Mouse (Mus musculus) forelimb bud, embryonic 11.5 days (tissue): Measurements from ENCODE around the gene Hps4.

ENCODE experiments used
- DNase-seq: peaks from one replicate; pipeline ENCODE4 v3.0.0-alpha.2; 2012; ENCODE audit warnings: low read depth, low spot score

Hps4 gene

DNA sequence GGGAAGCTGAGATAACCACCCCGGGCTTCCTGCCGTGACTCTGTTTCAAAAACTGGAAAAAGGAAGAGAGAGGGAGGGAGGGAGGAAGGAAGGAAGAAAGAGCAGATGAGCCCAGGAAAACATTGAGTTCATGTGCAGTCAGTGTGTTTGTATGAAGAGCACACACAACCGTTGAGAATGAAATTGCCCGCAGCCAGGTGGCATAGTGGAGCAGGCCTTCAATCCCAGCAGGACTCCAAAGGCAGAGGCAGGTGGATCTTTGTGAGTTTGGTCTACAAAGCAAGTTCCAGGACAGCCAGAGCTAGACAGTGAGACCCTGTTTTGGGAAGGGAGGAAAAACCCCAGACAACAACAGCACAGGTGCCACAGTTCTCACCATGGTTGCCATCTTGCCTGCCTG is 24.5 kb downstream of the Hps4 start:
- no peak for DNase-seq

DNA sequence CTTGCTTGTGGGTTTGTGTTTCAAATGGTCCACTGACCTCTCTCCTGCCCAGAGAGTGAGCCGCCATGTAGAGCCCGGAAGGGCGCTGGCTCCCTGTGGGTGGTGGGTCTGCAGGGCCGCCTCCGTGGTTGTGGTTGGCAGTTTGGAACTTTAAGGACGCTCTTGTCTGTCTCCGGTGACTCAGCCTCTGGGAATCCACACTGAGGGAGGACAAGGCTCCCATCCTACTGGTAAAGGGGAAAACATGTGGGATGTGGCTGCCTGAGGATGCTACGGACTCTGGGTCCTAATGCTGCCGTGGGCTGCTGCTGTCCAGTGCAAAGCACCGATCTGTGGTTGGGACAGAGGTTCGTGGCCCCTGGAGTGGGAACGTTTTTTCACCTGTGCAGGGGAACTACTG is 25.0 kb downstream of the Hps4 start:
- no peak for DNase-seq

DNA sequence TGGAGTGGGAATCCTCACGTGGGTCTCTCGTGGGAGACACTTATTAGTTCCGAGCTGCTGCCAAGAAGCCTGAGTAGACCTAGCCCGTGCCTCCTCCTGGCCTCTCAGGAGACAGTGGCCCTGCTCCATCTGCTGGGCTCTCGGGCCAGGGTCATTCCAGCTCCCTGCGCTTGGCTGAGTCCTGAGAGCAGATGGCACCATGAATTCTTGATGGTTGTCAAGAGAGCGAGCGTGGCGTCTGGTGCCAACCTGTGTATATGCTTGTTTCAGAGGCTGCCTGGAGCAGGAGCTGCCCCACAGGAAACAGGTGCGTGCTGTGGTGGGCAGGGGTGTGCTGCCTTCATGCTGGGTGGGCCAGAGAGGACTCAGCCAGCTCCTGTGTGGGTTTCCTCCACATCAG is 25.8 kb downstream of the Hps4 start:
- no peak for DNase-seq

DNA sequence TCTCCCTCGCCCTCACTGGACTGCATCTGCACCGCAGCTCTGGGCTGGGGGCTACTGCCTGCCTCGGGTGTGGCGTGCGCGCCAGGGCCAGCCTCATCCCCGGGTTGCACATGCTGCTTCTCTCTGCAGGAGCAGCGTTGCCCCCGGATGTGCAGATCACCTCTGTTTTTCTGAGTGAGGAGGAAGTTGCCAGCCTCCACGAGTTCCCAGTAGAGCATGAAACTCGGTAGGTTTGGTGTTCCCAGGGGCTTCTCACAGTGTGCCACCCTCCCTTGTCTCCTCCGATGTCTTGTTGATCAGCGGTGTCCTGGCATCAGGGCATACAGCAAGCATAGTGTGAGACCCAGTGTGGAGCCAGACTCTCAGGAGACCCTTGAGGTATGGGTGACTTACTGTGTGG is 26.4 kb downstream of the Hps4 start:
- DNase-seq, result no peak

DNA sequence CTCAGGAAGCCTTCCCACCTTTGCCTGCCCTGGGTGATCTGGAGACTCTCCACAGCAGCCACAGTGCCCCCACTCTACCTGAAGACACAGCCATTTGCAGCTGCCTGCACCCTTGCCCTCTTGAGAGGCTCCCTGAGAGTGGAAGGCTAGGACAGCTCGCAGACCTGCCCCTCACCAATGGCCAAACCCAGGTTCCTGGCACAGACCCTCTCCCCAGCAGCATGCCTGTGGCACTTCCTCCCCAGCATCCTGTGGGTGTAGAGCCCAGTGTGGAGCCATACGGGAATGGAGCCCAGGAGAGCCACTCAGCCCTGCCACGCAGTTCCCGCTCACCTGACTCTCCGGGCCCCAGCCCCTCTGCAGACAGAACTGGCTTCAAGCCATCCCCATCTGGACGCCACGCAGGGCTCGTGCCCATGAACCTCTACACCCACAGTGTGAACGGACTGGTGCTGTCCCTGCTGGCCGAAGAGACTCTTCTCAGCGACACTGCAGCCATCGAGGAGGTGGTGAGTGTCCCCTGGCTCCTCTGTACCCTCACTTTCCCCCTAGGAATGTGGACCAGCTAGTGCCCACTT is 27.4 kb downstream of the Hps4 start:
- DNase-seq, result no peak

DNA sequence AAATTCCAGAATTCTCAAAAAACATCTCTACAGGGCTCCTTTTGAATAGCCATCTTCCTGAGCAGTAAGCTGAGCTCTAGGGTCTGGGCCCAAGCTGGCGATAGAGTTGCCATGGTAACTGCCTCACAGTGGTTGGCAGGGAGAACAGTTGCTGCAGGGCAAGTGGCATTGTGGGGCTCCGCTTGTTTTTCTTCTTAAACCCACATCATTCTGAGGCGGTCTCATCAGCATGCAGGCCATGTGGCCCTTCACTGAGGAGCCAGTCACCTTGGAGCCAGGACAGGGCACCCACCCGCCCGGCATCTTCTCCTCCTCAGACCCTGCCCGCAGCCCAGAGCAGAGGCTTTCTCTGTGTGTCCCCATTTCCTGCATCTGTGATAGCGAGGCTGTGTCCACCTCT is 29.1 kb downstream of the Hps4 start:
- DNase-seq, result no peak

DNA sequence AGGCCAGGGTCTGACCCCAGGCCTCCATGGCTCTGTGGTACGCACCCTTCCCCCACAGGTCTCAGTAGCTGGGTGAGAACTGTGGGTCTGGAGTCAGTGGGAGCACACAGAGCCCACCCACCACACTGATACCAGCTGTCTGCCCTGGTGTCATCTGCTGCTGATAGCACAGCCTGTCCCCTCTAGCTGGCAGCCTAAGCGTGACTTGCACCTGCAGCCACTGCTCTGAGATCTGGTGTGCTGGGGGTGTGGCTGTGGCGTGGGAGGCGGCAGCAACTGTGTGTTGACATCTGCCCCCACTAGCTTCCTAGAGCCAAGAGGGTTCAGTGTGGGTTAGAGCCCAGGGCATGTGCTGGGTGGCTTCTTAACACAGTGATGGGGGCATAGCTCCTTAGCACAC is 33.2 kb downstream of the Hps4 start:
- no peak for DNase-seq

DNA sequence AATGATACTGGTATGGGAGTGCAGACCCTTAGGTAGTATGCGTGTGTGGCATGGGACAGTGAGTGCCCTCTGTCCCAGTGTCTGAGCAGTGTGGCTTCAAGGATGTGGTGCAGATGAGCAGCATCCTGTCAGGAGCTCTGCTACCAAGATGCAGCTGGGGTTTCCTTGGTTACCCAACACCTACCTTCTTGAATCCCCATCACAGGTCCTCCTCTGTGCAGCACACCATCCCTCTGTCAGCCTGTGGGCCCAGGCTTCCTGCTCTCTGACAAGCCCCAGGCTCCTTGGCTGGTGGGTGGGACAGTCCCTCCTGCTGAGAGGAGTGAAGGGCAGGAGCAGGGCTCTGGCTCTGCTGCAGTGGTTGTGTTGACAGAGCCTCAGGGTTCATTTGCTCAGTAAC is 34.5 kb downstream of the Hps4 start:
- no peak for DNase-seq

DNA sequence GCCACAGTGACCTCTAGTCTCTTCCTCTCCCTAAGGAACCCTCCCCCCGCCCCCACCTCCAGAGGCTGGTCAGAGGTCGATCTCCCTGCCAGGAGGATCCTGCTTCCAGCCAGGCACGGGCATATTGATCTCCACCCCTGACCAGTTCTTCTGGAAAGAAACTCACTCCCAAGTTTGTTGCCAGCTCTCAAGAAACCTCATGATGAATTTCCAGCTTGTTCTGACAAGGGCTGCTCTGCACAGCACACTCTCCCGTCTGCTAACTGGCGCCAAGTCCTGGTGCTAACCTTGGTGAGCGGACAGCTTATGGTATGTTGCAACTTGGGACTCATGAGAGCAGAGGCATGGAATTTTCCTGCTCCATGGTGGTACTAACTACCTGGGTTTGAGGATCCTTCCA is 35.8 kb downstream of the Hps4 start:
- no peak for DNase-seq

DNA sequence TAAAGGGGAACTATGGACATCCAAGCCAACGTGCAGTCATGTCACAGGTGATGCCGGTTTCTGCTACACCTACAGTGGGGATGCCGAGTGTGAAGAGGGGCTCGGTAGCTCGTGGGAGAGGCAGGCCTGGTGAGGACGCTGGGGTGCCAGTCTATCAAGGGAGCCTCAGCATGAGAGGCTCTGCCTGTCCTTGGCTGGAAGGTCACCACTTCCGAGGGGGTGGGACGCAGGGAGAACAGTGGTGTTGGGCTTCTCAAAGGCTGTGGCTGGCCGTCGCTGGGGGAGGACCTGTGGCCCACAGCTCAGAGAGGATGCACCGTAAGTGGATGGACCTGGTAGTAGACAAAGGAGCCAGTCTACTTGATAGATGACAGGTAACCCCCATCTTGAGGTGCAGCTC is 38.3 kb downstream of the Hps4 start:
- no peak for DNase-seq

DNA sequence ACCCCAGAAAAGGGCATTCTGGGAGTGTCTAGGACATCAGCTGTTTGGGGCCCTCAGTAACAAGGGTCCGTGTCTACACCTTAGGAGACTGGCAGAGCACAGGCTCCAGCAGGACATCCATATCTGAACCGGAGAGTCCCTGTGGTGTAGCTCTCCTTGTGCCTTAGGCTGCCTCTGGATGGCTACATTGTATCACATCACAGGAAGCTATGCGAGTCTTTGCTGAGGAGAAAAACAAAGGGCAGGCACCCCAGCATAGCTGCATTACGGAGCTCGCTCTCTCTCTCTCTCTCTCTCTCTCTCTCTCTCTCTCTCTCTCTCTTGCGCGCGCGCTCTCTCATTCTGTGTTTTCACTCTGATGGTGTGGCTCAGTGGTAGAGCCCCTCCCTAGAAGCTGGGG is 39.2 kb downstream of the Hps4 start:
- no peak for DNase-seq

DNA sequence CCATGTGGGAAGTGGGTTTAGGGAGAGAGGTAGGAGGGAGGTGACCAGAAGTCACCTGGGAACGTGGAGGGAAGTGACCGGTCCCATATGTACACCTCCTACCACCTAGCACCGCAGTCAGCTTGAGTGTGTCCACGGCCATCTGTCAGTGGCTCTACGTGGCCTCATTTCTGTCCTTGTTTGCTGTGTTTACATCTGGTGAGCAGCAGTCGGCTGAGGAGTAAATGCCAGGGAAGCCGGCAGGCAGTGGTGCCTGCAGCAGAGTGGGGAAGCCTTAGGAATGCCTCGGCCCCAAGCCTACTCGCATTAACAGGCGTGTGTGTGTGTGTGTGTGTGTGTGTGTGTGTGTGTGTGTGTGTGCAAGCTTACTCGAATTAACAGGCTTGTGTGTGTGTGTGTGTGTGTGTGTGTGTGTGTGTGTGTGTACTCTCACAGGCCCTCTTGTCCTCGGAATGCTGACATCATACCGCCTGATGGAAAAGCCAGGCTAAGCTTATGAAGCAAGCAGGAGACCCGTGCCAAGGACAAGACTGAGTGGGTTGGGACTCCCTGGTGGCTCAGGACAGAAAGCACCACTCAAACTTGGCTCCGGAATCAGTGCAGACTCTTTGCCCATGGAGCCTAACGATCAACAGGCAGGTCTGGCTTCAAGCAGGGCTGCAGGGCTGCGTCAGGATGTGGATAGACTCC is 39.9 kb downstream of the Hps4 start:
- peak; percentile 38 for DNase-seq

DNA sequence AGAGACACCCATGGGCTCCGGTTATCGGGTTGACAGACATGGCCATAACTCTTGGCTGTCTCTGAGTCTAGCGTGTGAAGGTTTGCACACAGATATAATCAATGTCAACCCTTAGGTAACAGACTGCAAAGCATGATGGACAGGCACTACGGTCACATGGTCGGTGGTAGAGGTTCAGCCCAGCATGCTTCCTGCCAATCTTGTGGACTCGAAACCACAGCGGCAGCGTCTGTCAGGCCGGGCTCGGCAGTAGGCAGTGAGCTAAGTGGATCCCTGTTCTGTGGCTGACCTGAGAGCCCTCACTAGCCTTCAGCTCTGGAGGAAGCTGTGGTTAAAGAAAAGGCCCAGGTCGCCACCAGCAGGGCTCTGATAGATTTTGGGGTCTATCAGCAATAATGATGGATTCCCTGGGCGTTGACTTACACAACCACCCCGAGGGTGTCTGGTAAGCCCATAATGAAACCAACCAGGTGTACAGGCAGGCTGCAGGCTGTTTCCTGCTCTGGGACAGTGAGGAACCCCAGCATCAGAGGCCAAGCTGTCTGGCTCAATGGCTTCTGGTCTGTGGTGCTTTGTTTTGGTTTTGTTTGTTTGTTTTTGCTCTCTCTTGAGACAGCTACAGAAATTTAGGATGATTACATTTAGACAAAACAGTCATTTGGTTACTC is 42.1 kb downstream of the Hps4 start:
- no peak for DNase-seq

DNA sequence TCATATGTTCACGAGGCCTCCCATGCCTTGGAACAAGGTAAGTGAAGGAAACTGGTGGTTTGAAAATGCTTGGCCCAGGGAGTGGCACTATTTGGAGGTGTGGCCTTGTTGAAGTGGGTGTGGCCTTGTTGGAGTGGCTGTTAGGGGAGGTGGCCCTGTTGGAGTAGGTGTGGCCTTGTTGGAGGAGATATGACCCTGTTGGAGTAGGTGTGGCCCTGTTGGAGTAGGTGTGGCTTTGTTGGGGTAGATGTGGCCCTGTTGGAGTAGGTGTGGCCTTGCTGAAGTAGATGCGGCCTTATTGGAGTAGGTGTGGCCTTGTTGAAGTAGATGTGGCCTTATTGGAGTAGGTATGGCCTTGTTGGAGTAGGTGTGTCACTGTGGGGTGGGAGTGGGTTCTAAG is 43.1 kb downstream of the Hps4 start:
- DNase-seq, result no peak

DNA sequence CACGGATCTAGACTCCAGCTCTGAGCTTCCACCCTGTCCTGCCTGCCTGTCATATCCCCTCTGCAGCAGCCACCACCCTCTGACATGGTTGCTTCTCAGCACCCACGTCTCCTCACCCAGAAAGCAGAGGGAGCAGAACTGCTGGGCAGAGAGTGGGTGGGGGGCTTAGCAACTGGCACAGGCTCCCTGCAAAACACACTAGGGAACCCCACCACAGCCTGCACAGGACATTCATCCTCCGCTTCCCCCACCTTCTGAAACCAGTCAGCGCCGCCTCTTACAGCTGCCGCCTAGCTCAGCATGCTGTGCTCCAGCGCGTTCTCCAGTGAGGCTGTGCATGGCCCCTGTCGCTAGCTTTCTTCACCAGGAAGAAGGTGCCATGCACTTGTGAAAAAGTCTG is 46.5 kb downstream of the Hps4 start:
- DNase-seq, result no peak

DNA sequence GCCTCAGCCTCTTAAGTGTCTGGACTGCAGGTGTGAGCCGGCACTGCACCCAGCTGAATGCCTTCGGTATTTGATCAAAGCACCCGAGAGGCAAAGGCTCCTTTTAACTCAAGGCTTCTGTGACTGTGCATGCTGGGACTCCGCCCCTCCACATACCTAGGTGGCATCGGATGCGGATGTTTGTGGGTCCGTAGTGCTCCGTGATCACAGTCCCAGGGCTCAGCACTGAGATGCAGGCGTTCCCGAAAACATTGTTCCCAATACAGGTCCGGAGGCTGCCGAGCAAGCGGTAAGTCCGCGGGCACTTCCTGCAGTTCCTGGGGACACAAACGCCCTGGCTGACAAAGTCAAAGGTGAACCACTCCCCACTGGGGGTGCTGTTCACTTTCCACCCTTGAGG is 48.1 kb downstream of the Hps4 start:
- no peak for DNase-seq

DNA sequence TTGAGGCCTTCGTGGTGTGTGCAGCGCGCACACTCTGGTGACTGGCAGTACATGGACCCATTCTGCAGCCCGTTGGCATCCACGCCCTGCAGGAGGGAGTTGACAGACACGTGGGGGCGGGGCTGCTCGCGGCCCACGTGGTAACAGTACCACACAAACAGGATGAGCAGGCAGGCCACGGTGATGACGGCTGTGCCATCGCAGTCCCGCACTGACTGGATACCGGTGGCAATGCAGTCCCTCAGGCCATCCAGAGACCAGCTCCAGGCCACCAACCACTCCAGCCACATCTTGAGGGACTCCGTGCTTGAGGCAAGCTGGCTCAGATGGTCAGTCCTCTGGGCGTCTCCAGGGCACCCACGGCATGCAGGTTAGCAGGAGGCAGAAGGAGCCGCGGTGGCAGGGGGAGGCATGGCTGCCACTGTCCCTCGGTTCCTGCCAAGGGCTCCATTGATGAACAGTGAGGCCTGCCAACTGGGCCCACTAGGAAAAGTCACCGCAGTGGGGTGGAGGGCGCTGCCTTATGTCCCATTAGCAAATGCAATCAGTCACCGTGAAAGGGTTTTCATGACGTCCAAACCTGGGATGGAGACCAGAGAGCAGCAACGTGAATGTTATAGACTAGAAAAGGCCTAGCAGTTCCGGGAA is 48.9 kb downstream of the Hps4 start:
- DNase-seq, result no peak

DNA sequence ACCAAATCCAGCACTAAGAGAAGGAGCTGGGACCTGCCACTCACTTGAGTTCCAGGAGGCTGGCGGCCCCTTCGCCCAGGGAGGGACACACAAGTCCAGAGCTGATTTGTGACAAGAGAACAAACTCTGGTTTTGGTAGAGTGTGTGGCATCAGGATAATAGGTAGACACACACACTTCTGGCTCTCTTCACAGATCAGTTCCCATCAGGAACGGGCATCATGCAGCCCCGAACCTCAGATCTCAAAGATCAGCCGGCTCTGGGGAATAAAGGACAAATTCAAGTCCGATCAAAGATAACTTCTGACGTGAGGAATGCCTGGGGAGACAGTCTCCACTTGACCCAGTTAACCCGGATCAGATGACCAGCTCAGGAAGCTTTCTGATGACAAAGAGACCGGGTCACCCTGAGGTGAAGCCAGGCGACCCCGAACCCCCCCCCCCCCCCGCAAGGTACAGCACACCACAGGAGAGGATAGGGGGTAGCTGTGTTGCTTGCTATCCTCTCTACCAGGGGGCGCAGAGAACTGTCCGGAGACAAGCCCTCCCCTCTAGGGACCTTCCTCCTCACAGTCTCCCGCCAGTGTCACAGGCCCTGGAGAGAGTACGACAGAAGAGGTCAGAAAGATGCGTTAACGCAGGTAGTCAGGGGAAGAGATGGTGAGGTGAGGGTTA is 51.0 kb downstream of the Hps4 start:
- DNase-seq, result no peak

DNA sequence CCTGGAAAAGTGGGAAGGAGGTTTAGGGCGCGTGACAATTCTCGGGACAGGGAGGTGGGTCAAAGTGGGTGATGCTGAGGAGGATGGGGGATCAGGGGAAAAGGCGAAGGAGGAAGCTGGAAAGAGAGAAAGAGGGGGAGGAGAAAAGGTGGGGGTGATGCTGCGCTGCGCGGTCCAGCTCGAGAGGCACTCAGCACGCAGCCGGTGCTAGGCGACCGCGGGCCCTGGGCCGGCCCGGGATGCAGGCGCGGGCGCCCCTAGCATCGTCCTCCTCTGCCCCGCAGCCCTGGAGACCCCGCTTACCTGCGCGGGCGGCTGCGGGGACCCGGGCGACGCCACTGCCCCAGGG is 51.5 kb downstream of the Hps4 start:
- DNase-seq, result no peak

DNA sequence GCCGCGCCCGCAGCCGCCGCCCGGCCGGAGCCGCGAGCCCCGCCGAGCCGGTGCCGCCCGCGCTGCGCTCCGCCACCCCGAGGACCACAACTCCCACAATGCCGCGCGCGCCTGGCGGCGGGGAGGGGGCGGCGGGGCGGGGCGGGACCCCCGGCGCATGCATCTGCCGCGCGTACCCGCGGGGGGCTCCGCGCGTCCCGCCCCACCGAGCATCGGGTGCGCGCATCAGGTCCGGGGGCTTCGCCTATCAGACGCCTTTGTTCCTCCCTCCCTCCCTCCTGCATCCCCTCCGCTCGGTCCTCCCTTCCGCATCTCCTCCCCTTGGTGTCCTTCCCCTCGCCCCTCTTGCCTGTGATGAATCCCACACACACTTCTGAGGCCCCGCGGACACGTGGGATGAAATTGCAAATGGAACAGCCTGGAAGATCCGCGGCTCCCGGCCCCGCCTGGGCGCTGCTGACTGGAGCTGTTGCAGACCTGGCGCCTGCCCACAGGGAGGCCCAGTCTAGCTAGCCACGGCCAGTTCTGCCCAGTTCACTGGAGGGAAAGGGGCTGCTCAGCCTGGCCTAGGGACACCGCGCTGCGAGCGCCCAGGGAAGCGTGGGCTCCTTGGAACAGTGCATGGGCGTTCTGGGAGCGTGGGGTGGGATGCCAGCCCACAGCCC is 52.0 kb downstream of the Hps4 start, which contains the start of gene Asphd2:
Asphd2 (minus strand) TSS at position 88 of the 665 bp plus-strand sequence.
- peak; percentile 85 for DNase-seq

DNA sequence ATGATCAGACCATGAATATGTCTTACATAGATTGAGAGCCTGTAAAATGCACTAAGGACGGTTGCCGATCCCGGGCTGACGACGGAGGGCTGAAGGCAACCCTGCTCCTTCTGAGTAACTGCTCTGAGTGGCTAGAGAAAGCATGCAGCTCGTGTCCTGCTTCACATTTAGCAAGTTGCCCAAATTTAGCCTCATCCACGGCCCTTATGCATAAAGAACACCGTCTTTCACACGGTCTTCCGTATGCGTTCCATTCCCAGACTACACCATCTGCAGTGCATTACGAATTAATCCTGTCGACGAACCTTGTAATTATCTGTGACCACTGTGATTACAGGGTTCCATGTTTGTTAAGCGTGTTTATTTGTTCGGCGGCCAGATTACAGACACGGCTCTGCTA is 53.2 kb downstream of the Hps4 start:
- no peak for DNase-seq

DNA sequence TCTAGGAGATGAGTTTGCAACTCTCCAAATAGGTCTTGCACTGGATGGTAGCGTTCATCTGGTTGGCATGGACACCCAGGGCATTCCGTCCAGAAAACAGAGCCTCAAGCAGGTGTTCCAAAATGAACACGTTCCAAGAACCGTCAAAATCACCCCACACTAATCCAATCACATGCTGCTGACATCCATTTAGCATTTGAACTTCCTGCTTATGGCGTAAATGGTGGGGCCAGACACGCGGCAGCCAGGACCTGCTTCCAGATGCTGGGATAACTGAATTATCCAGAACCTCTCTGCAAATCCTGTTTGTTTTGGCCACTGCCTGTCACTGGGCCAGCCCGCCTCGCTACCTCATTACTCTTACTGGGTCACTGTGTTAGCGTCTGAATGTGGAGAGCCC is 56.4 kb downstream of the Hps4 start:
- DNase-seq, result no peak
